ENCODE assay signal across 9 mouse cellular contexts in genomic region chr5:111262574-111263239, GRCm38 (mm10).
DNase-seq lines count a peak whose midpoint lies in the region; ATAC-seq and TF ChIP-seq lines count a peak whose summit lies in the region.
"Had no signal": no experiment of that assay in that cellular context is flagged by ENCODE, and none has a peak within 500 bp of the region (broad histone marks: within the 10 kb centered on the region; RNA-seq: fewer than 3 reads in every experiment).

No protein-coding gene starts in this region.

- H3K9me3 ChIP-seq in intestine, embryonic 16.5 days (ENCODE audit: control insufficient read depth, low read length), result 0 out of 2 replicates have a peak, but pooled peaks cover 4% of the 10 kb centered on the region
- H3K9me3 ChIP-seq: G1E had no signal

- peak; percentile 36; the same call in 1 of the 2 replicates for TF ChIP-seq EP300 in heart, adult 2 months (IDR thresholded peaks at IDR 0.05; ENCODE audit: insufficient read depth, low read depth, low read length)

- H3K79me2 ChIP-seq in liver, adult 2 months (ENCODE audit: control insufficient read depth, insufficient read depth, low read length), result no peaks in the 10 kb centered on the region
- no peaks in the 10 kb centered on the region for H3K79me2 ChIP-seq in heart, adult 2 months (replicated peaks; ENCODE audit: control insufficient read depth, insufficient read depth, low read length)

- TF ChIP-seq CTCF in liver, adult 2 months (IDR thresholded peaks at IDR 0.05; ENCODE audit: low read depth, low read length), result no peak
- peak; percentile 47 for TF ChIP-seq CTCF in heart, adult 2 months (IDR thresholded peaks at IDR 0.05)
- TF ChIP-seq CTCF in lung, adult 2 months (IDR thresholded peaks at IDR 0.05; ENCODE audit: insufficient read depth, low read length), result no peak

- H3K36me3 ChIP-seq in liver, adult 2 months (ENCODE audit: control insufficient read depth, insufficient read depth, low read length), result no peaks in the 10 kb centered on the region
- H3K36me3 ChIP-seq in heart, adult 2 months (ENCODE audit: control insufficient read depth, insufficient read depth, low read length), result no peaks in the 10 kb centered on the region
- 0 out of 2 replicates have a peak, but pooled peaks cover 4% of the 10 kb centered on the region for H3K36me3 ChIP-seq in intestine, embryonic 16.5 days (ENCODE audit: control insufficient read depth, insufficient read depth, low read length)
- H3K36me3 ChIP-seq: G1E had no signal

- TF ChIP-seq POLR2A in liver, adult 2 months (IDR thresholded peaks at IDR 0.05; ENCODE audit: extremely low read depth, insufficient read depth, low read length), result no peak
- TF ChIP-seq POLR2A in heart, adult 2 months (IDR thresholded peaks at IDR 0.05; ENCODE audit: insufficient read depth, low read depth, low read length), result peak; percentile 66
- TF ChIP-seq POLR2A in lung, adult 2 months (IDR thresholded peaks at IDR 0.05; ENCODE audit: borderline replicate concordance, extremely low read depth, low read depth, low read length), result peak; percentile 39; the same call in 1 of the 2 replicates

- no peak overlapping the region for H3K9ac ChIP-seq in liver, adult 2 months (ENCODE audit: low read depth, low read length)
- H3K9ac ChIP-seq in heart, adult 2 months (ENCODE audit: low read depth, low read length), result 0 out of 2 replicates have a peak overlapping the region, but pooled peaks have one; percentile 17
- peak overlapping the region; percentile 52 for H3K9ac ChIP-seq in intestine, embryonic 16.5 days (ENCODE audit: low read depth, low read length)

- WGBS in liver, adult 2 months, result 33% methylated on average over 11 of the region's 11 CpGs
- 25% methylated on average over 11 of the region's 11 CpGs for WGBS in heart, adult 2 months
- 26% methylated on average over 11 of the region's 11 CpGs for WGBS in intestine, embryonic 16.5 days
- WGBS in lung, adult 2 months, result 14% methylated on average over 11 of the region's 11 CpGs

- peak overlapping the region; percentile 46 for H3K27ac ChIP-seq in liver, adult 2 months (replicated peaks; ENCODE audit: insufficient read depth, low read depth, low read length)
- H3K27ac ChIP-seq in heart, adult 2 months, result peak overlapping the region; percentile 85
- peak overlapping the region; percentile 78 for H3K27ac ChIP-seq in intestine, embryonic 16.5 days (ENCODE audit: low read length)

- H3K4me3 ChIP-seq in liver, adult 2 months (ENCODE audit: insufficient read depth, low read depth, low read length), result no peak overlapping the region
- no peak overlapping the region for H3K4me3 ChIP-seq in heart, adult 2 months
- no peak overlapping the region for H3K4me3 ChIP-seq in intestine, embryonic 16.5 days (ENCODE audit: low read length)
- no peak overlapping the region for H3K4me3 ChIP-seq in lung, adult 2 months (replicated peaks; ENCODE audit: extremely low read depth, low read depth, low read length)

- H3K4me2 ChIP-seq in intestine, embryonic 16.5 days (ENCODE audit: low read depth, low read length), result no peak overlapping the region

- DNase-seq in liver, adult 2 months (ENCODE audit: extremely low read depth, low read depth, low spot score), result peak; percentile 38
- no peak for DNase-seq in liver
- DNase-seq in heart, adult 2 months, result peak; percentile 58 to 66
- no peak for DNase-seq in lung, adult 2 months
- peak; percentile 48 for DNase-seq in retina, postnatal 1 day
- DNase-seq in spleen, postnatal 10 days (ENCODE audit: low spot score in 2 of 2), result no peak
- no peak for DNase-seq in adrenal gland, postnatal 4 days (ENCODE audit: low spot score in 2 of 2)

- intact Hi-C loops in heart, adult 2 months (cut with DNase I), result no loop called here

- H3K4me1 ChIP-seq in liver, adult 2 months (ENCODE audit: control insufficient read depth, insufficient read depth, low read length), result peaks cover 2% of the 10 kb centered on the region
- H3K4me1 ChIP-seq in heart, adult 2 months (ENCODE audit: control insufficient read depth, insufficient read depth, low read length), result peaks cover 56% of the 10 kb centered on the region
- peaks cover 27% of the 10 kb centered on the region for H3K4me1 ChIP-seq in intestine, embryonic 16.5 days (ENCODE audit: control insufficient read depth, insufficient read depth, low read length)
- H3K4me1 ChIP-seq in lung, adult 2 months (ENCODE audit: control insufficient read depth, insufficient read depth, low read length), result peaks cover 46% of the 10 kb centered on the region

- ATAC-seq in intestine, embryonic 16.5 days, result peak; percentile 70

- H3K27me3 ChIP-seq in liver, adult 2 months (ENCODE audit: control insufficient read depth, insufficient read depth, low read length), result no peaks in the 10 kb centered on the region
- H3K27me3 ChIP-seq in heart, adult 2 months (ENCODE audit: control insufficient read depth, insufficient read depth, low read length), result no peaks in the 10 kb centered on the region
- H3K27me3 ChIP-seq in intestine, embryonic 16.5 days (replicated peaks; ENCODE audit: control insufficient read depth, insufficient read depth, low read length), result no peaks in the 10 kb centered on the region

Comparison
In these comparisons a context has a peak if more than half of its experiments do, and no peak if none do; other contexts are left out.
1. DNase-seq: peak in liver, adult 2 months (single experiment), heart, adult 2 months (2 of 2) and retina, postnatal 1 day (single experiment); none in liver (single experiment), lung, adult 2 months (single experiment), spleen, postnatal 10 days (0 of 2) and adrenal gland, postnatal 4 days (0 of 2).
2. Peak in every context shown above with its lines, with median percentiles within 50 percentile points of each other: H3K27ac ChIP-seq.